In the genomic region with DNA sequence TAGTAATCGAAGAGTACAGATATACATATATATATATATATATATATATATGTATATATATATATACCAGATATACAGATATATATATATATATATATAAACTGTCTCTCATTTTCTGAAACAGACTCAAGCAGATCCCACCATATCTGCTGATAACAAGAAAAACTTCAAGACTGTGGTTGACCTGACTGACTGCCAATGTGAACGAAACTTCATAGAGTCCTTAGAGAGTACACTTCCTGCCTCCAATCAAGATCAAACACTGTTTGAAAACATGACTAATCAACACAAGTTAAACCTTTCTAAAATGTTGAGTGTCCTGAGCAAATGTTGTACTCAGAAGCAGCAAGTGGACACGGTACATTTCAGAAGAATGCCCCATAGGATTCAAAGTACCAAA, we compare ENCODE assay signal across 51 mouse cellular contexts. TPM values are rescaled to one million over a fixed set of nuclear protein-coding genes. Genes with fewer than 3 reads are reported as not detected.
"Had no signal": no experiment of that assay in that cellular context is flagged by ENCODE, and none has a peak within 500 bp of the region (broad histone marks: within the 10 kb centered on the region; RNA-seq: fewer than 3 reads in every experiment).

No protein-coding gene starts in this region.

- H3K9me3 ChIP-seq: heart, embryonic 10.5 days; heart, embryonic 12.5 days; heart, embryonic 13.5 days; heart, embryonic 15.5 days; hindbrain, embryonic 10.5 days; hindbrain, embryonic 12.5 days; hindbrain, embryonic 13.5 days; hindbrain, embryonic 15.5 days; intestine, embryonic 15.5 days; kidney, embryonic 15.5 days had no signal

- H3K27ac ChIP-seq: heart, embryonic 10.5 days; heart, embryonic 13.5 days; heart, embryonic 15.5 days; hindbrain, embryonic 10.5 days; hindbrain, embryonic 12.5 days; hindbrain, embryonic 13.5 days; hindbrain, embryonic 14.5 days; hindbrain, embryonic 15.5 days; hindbrain, postnatal 0 days; intestine, embryonic 15.5 days; kidney, embryonic 15.5 days; kidney, postnatal 0 days; layer of hippocampus, adult 2 months had no signal

- H3K36me3 ChIP-seq: heart, embryonic 10.5 days; heart, embryonic 12.5 days; heart, embryonic 13.5 days; heart, embryonic 15.5 days; hindbrain, embryonic 10.5 days; hindbrain, embryonic 12.5 days; hindbrain, embryonic 13.5 days; hindbrain, embryonic 15.5 days; intestine, embryonic 15.5 days; kidney, embryonic 15.5 days had no signal

- H3K9ac ChIP-seq: heart, embryonic 12.5 days; heart, embryonic 13.5 days; heart, embryonic 15.5 days; hindbrain, embryonic 12.5 days; hindbrain, embryonic 13.5 days; hindbrain, embryonic 14.5 days; hindbrain, embryonic 15.5 days; intestine, embryonic 15.5 days; kidney, embryonic 15.5 days had no signal

- DNase-seq: heart, postnatal 10 days; heart, postnatal 14 days; heart, postnatal 36 days; heart, postnatal 4 days; kidney, adult 11 months; kidney, adult 18-20 months; kidney, adult 2 months; kidney, adult 8-10 months; kidney, adult 9 months; kidney, postnatal 10 days; kidney, postnatal 14 days; kidney, postnatal 25 days; kidney, postnatal 36 days; kidney, postnatal 4 days; layer of hippocampus, adult 9-11 months; layer of hippocampus, postnatal 36 days had no signal

- H3K4me3 ChIP-seq: heart, embryonic 10.5 days; heart, embryonic 12.5 days; heart, embryonic 13.5 days; heart, embryonic 15.5 days; hindbrain, embryonic 10.5 days; hindbrain, embryonic 12.5 days; hindbrain, embryonic 13.5 days; hindbrain, embryonic 15.5 days; intestine, embryonic 15.5 days; kidney, embryonic 15.5 days; layer of hippocampus, adult 2 months had no signal

- ATAC-seq: hindbrain, embryonic 16.5 days; hindbrain, postnatal 0 days; inflammation-experienced regulatory T-cells, adult 6 months; intestine, embryonic 15.5 days; intestine, embryonic 16.5 days; intestine, postnatal 0 days had no signal

- H3K4me2 ChIP-seq: heart, embryonic 11.5 days; heart, embryonic 12.5 days; heart, embryonic 13.5 days; heart, embryonic 15.5 days; hindbrain, embryonic 12.5 days; hindbrain, embryonic 13.5 days; hindbrain, embryonic 14.5 days; hindbrain, embryonic 15.5 days; intestine, embryonic 15.5 days; kidney, embryonic 15.5 days had no signal

- H3K4me1 ChIP-seq: heart, embryonic 10.5 days; heart, embryonic 12.5 days; heart, embryonic 13.5 days; heart, embryonic 15.5 days; hindbrain, embryonic 10.5 days; hindbrain, embryonic 12.5 days; hindbrain, embryonic 13.5 days; hindbrain, embryonic 15.5 days; intestine, embryonic 15.5 days; kidney, embryonic 15.5 days had no signal

- H3K27me3 ChIP-seq: heart, embryonic 12.5 days; heart, embryonic 13.5 days; heart, embryonic 15.5 days; hindbrain, embryonic 12.5 days; hindbrain, embryonic 13.5 days; hindbrain, embryonic 15.5 days; intestine, embryonic 15.5 days; kidney, embryonic 15.5 days had no signal

RNA-seq across cellular contexts. Expression of a gene that starts 10.0 kb away (rescaled TPM):
- total RNA-seq: heart, adult 8-10 months; heart, postnatal 10 days; heart, postnatal 14 days; heart, postnatal 25 days; heart, postnatal 36 days; heart, postnatal 4 days; hematopoietic stem cell, adult 5-6 weeks; hindbrain, postnatal 0 days; layer of hippocampus, adult 18-20 months; layer of hippocampus, adult 2 months; layer of hippocampus, adult 8-10 months; layer of hippocampus, postnatal 10 days; layer of hippocampus, postnatal 14 days; layer of hippocampus, postnatal 25 days; layer of hippocampus, postnatal 36 days had no signal
- polyA plus RNA-seq: heart, embryonic 10.5 days; heart, embryonic 11.5 days; heart, embryonic 12.5 days; heart, embryonic 13.5 days; heart, embryonic 14.5 days; heart, embryonic 15.5 days; heart, embryonic 16.5 days; heart, postnatal 0 days; hindbrain, embryonic 10.5 days; hindbrain, embryonic 11.5 days; hindbrain, embryonic 12.5 days; hindbrain, embryonic 13.5 days; hindbrain, embryonic 14.5 days; hindbrain, embryonic 15.5 days; hindbrain, embryonic 16.5 days; hindbrain, postnatal 0 days; inflammation-experienced regulatory T-cells, adult 6 months; intestine, embryonic 14.5 days; intestine, embryonic 15.5 days; intestine, embryonic 16.5 days; intestine, postnatal 0 days; kidney, adult 2 months; kidney, embryonic 14.5 days; kidney, embryonic 15.5 days; kidney, embryonic 16.5 days; large intestine, adult 2 months had no signal

RNA-seq across cellular contexts. Expression of a gene that starts 31.5 kb away (rescaled TPM):
- total RNA-seq: heart, adult 8-10 months; heart, postnatal 10 days; heart, postnatal 14 days; heart, postnatal 25 days; heart, postnatal 36 days; heart, postnatal 4 days; hematopoietic stem cell, adult 5-6 weeks; hindbrain, postnatal 0 days; layer of hippocampus, adult 18-20 months; layer of hippocampus, adult 2 months; layer of hippocampus, adult 8-10 months; layer of hippocampus, postnatal 10 days; layer of hippocampus, postnatal 14 days; layer of hippocampus, postnatal 25 days; layer of hippocampus, postnatal 36 days had no signal
- polyA plus RNA-seq: heart, embryonic 10.5 days; heart, embryonic 11.5 days; heart, embryonic 12.5 days; heart, embryonic 13.5 days; heart, embryonic 14.5 days; heart, embryonic 15.5 days; heart, embryonic 16.5 days; heart, postnatal 0 days; hindbrain, embryonic 10.5 days; hindbrain, embryonic 11.5 days; hindbrain, embryonic 12.5 days; hindbrain, embryonic 13.5 days; hindbrain, embryonic 14.5 days; hindbrain, embryonic 15.5 days; hindbrain, embryonic 16.5 days; hindbrain, postnatal 0 days; inflammation-experienced regulatory T-cells, adult 6 months; intestine, embryonic 14.5 days; intestine, embryonic 15.5 days; intestine, embryonic 16.5 days; intestine, postnatal 0 days; kidney, adult 2 months; kidney, embryonic 14.5 days; kidney, embryonic 15.5 days; kidney, embryonic 16.5 days; kidney, postnatal 0 days; large intestine, adult 2 months had no signal
